Mouse (Mus musculus): ENCODE data around the gene Col1a2.

Gene Col1a2

GRCm38 (mm10) chr6:4514671-4515070 lies 10.1 kb downstream of the Col1a2 start:
- no peak for DNase-seq (ENCODE audit: low read depth, low spot score)

GRCm38 (mm10) chr6:4521031-4521430 lies 16.4 kb downstream of the Col1a2 start:
- DNase-seq (ENCODE audit: low read depth, low spot score), result no peak

GRCm38 (mm10) chr6:4528439-4528838 lies 23.8 kb downstream of the Col1a2 start:
- DNase-seq (ENCODE audit: low read depth, low spot score), result no peak

- no peak for DNase-seq (ENCODE audit: low read depth, low spot score)
These were observed 26.4 kb downstream of the Col1a2 start for GRCm38 (mm10) chr6:4530986-4531385.

GRCm38 (mm10) chr6:4532898-4533297 lies 28.3 kb downstream of the Col1a2 start:
- DNase-seq (ENCODE audit: low read depth, low spot score), result no peak

GRCm38 (mm10) chr6:4534462-4535079 lies 30.0 kb downstream of the Col1a2 start:
- no peak for DNase-seq (ENCODE audit: low read depth, low spot score)

- no peak for DNase-seq (ENCODE audit: low read depth, low spot score)
These were observed 37.5 kb downstream of the Col1a2 start for GRCm38 (mm10) chr6:4541926-4542715.

GRCm38 (mm10) chr6:4544554-4544953 lies 39.9 kb downstream of the Col1a2 start:
- no peak for DNase-seq (ENCODE audit: low read depth, low spot score)

GRCm38 (mm10) chr6:4545727-4546126 lies 41.1 kb downstream of the Col1a2 start:
- no peak for DNase-seq (ENCODE audit: low read depth, low spot score)

GRCm38 (mm10) chr6:4548894-4549293 lies 44.3 kb downstream of the Col1a2 start:
- DNase-seq (ENCODE audit: low read depth, low spot score), result no peak

GRCm38 (mm10) chr6:4549846-4550548 lies 45.4 kb downstream of the Col1a2 start:
- no peak for DNase-seq (ENCODE audit: low read depth, low spot score)

- no peak for DNase-seq (ENCODE audit: low read depth, low spot score)
These were observed 45.9 kb downstream of the Col1a2 start for GRCm38 (mm10) chr6:4550549-4550915.

GRCm38 (mm10) chr6:4555366-4555765 lies 50.8 kb downstream of the Col1a2 start:
- no peak for DNase-seq (ENCODE audit: low read depth, low spot score)

GRCm38 (mm10) chr6:4557086-4557485 lies 52.5 kb downstream of the Col1a2 start:
- no peak for DNase-seq (ENCODE audit: low read depth, low spot score)

- DNase-seq (ENCODE audit: low read depth, low spot score), result no peak
These were observed 53.1 kb downstream of the Col1a2 start for GRCm38 (mm10) chr6:4557678-4558077.

GRCm38 (mm10) chr6:4561156-4561555 lies 56.5 kb downstream of the Col1a2 start:
- DNase-seq (ENCODE audit: low read depth, low spot score), result no peak

GRCm38 (mm10) chr6:4561621-4562020 lies 57.0 kb downstream of the Col1a2 start:
- no peak for DNase-seq (ENCODE audit: low read depth, low spot score)

- DNase-seq (ENCODE audit: low read depth, low spot score), result no peak
These were observed 57.8 kb downstream of the Col1a2 start for GRCm38 (mm10) chr6:4562401-4562800.

GRCm38 (mm10) chr6:4563477-4563876 lies 58.9 kb downstream of the Col1a2 start:
- no peak for DNase-seq (ENCODE audit: low read depth, low spot score)

- DNase-seq (ENCODE audit: low read depth, low spot score), result no peak
These were observed 65.8 kb downstream of the Col1a2 start for GRCm38 (mm10) chr6:4570412-4570811.

GRCm38 (mm10) chr6:4577756-4578155 lies 73.1 kb downstream of the Col1a2 start:
- DNase-seq (ENCODE audit: low read depth, low spot score), result no peak

GRCm38 (mm10) chr6:4578343-4578742 lies 73.7 kb downstream of the Col1a2 start:
- DNase-seq (ENCODE audit: low read depth, low spot score), result no peak

GRCm38 (mm10) chr6:4579620-4580019 lies 75.0 kb downstream of the Col1a2 start:
- no peak for DNase-seq (ENCODE audit: low read depth, low spot score)

All from telencephalon, adult 2 months (tissue).